Mouse (Mus musculus) gastrocnemius, adult 18-20 months (tissue): ENCODE measurements around the gene Dmtf1. TPM values are rescaled to one million over a fixed set of nuclear protein-coding genes. Genes with fewer than 3 reads are reported as not detected.

Experiments used
- total RNA-seq, 2 experiments: library from RNA; stranded (reverse); gene quantifications; 2 replicates each; pipeline ENCODE4 v1.2.3; 2021

Dmtf1 gene
- total RNA-seq, 2 experiments from 2014 or later: 7.7 to 9.4 TPM

Other genes with a start within 250 kb of the Dmtf1 start
- 10 to 100 TPM; 26.6 to 26.7 TPM for gene Crot, start 164.5 kb downstream of the Dmtf1 start, total RNA-seq
- 10 to 100 TPM in 1 of 2 experiments, 1 to 10 TPM in 1; 9.7 to 11.0 TPM for gene Tmem243, start 61.1 kb downstream of the Dmtf1 start, total RNA-seq
- under 1 TPM in 1 of 2 experiments, not detected in 1; 0.21 TPM for gene 9330182L06Rik, start 104.3 kb upstream of the Dmtf1 start, total RNA-seq